Mouse (Mus musculus): ENCODE measurements around the gene Itgb2. TPM values are rescaled to one million over a fixed set of nuclear protein-coding genes. Genes with fewer than 3 reads are reported as not detected.

The Itgb2 gene
- polyA plus RNA-seq, 1 experiment from 2014 or later: 0.64 TPM

GRCm38 (mm10) chr10:77498254-77498653 is 31.8 kb upstream of the Itgb2 start:
- no peaks in the 10 kb centered on the region for H3K9me3 ChIP-seq (ENCODE audit: control insufficient read depth, low read length)
- 0 out of 2 replicates have a peak overlapping the region, but pooled peaks have one; percentile 0 for H3K9ac ChIP-seq (ENCODE audit: low read length)
- ATAC-seq (ENCODE audit: insufficient number of reproducible peaks, low FRiP score, low TSS enrichment, low read depth) (no peak), DNase-seq (ENCODE audit: low spot score) (no peak)
- 34% methylated on average over 6 of the region's 6 CpGs for WGBS
- no peaks in the 10 kb centered on the region for H3K27me3 ChIP-seq (ENCODE audit: control insufficient read depth, insufficient read depth, low read length)
- no peak overlapping the region for H3K4me2 ChIP-seq (ENCODE audit: low read depth, severe bottlenecking)
- H3K4me3 ChIP-seq (ENCODE audit: low read depth, low read length): no peak overlapping the region
- no peaks in the 10 kb centered on the region for H3K4me1 ChIP-seq (ENCODE audit: control insufficient read depth, insufficient read depth, low read length)
- H3K27ac ChIP-seq (replicated peaks; ENCODE audit: low read depth, low read length): no peak overlapping the region
- peaks cover 15% of the 10 kb centered on the region; the same call in 1 of the 2 replicates for H3K36me3 ChIP-seq (ENCODE audit: control insufficient read depth, insufficient read depth, low read length)

DNA sequence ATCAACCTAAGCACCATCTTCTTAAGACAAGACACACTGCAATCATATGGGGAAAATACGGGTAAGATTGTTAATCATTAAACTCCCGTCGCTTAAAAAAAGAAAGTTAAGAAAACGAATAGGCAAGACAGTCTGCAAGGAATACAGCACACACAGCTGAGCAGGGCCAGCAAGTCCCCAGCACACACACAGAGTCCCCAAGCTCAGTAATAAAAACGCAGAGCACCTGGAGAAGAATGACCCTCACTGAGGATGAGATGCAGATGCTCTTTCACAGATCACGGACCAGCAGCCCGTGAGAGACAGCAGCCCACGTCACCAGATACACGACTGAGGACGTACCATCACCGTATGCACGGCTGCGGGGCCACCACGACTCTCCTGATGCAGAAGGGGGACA is 29.4 kb upstream of the Itgb2 start:
- Histone ChIP-seq H3K4me2 (ENCODE audit: low read depth, severe bottlenecking) (no peak overlapping the region), H3K4me3 (ENCODE audit: low read depth, low read length) (no peak overlapping the region), H3K27ac (replicated peaks; ENCODE audit: low read depth, low read length) (no peak overlapping the region), H3K9ac (ENCODE audit: low read length) (no peak overlapping the region), H3K27me3 (ENCODE audit: control insufficient read depth, insufficient read depth, low read length) (no peaks in the 10 kb centered on the region), H3K36me3 (ENCODE audit: control insufficient read depth, insufficient read depth, low read length) (peaks cover 12% of the 10 kb centered on the region; the same call in 1 of the 2 replicates), H3K9me3 (ENCODE audit: control insufficient read depth, low read length) (no peaks in the 10 kb centered on the region), H3K4me1 (ENCODE audit: control insufficient read depth, insufficient read depth, low read length) (no peaks in the 10 kb centered on the region)
- ATAC-seq (ENCODE audit: insufficient number of reproducible peaks, low FRiP score, low TSS enrichment, low read depth): no peak
- DNase-seq (ENCODE audit: low spot score): no peak
- 82% methylated on average over 14 of the region's 14 CpGs for WGBS

GRCm38 (mm10) chr10:77502967-77503922 is 26.8 kb upstream of the Itgb2 start:
- no peaks in the 10 kb centered on the region for H3K9me3 ChIP-seq (ENCODE audit: control insufficient read depth, low read length)
- no peak for DNase-seq (ENCODE audit: low spot score)
- H3K4me1 ChIP-seq (ENCODE audit: control insufficient read depth, insufficient read depth, low read length): no peaks in the 10 kb centered on the region
- no peak overlapping the region for H3K4me2 ChIP-seq (ENCODE audit: low read depth, severe bottlenecking)
- H3K36me3 ChIP-seq (ENCODE audit: control insufficient read depth, insufficient read depth, low read length): peaks cover 19% of the 10 kb centered on the region; the same call in 1 of the 2 replicates
- H3K4me3 ChIP-seq (ENCODE audit: low read depth, low read length): no peak overlapping the region
- WGBS: 90% methylated on average over 25 of the region's 25 CpGs
- no peaks in the 10 kb centered on the region for H3K27me3 ChIP-seq (ENCODE audit: control insufficient read depth, insufficient read depth, low read length)
- no peak overlapping the region for H3K27ac ChIP-seq (replicated peaks; ENCODE audit: low read depth, low read length)
- no peak for ATAC-seq (ENCODE audit: insufficient number of reproducible peaks, low FRiP score, low TSS enrichment, low read depth)
- no peak overlapping the region for H3K9ac ChIP-seq (ENCODE audit: low read length)

DNA sequence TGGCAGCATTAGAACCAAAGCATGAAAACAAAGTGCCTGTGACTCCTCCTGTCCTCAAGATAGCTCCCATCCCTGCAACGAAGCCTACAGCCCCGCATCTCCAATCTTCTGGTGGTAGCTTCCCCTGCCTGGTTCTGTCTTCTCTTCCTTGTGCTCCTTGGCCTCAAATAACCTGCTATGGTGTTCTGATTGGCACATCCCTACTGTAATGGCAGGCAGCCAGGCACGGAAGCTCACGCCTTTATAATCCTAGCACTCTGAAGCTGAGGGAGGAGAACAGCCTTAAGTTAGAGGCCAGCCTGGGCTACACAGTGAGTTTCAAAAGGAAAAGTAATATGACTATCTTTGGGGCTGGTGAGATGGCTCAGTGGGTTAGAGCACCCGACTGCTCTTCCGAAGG is 25.9 kb upstream of the Itgb2 start:
- no peak overlapping the region for H3K4me2 ChIP-seq (ENCODE audit: low read depth, severe bottlenecking)
- H3K9me3 ChIP-seq (ENCODE audit: control insufficient read depth, low read length): no peaks in the 10 kb centered on the region
- DNase-seq (ENCODE audit: low spot score) (no peak), ATAC-seq (ENCODE audit: insufficient number of reproducible peaks, low FRiP score, low TSS enrichment, low read depth) (no peak)
- no peaks in the 10 kb centered on the region for H3K27me3 ChIP-seq (ENCODE audit: control insufficient read depth, insufficient read depth, low read length)
- H3K9ac ChIP-seq (ENCODE audit: low read length): no peak overlapping the region
- 95% methylated on average over 6 of the region's 6 CpGs for WGBS
- peaks cover 19% of the 10 kb centered on the region; the same call in 1 of the 2 replicates for H3K36me3 ChIP-seq (ENCODE audit: control insufficient read depth, insufficient read depth, low read length)
- no peak overlapping the region for H3K4me3 ChIP-seq (ENCODE audit: low read depth, low read length)
- no peak overlapping the region for H3K27ac ChIP-seq (replicated peaks; ENCODE audit: low read depth, low read length)
- H3K4me1 ChIP-seq (ENCODE audit: control insufficient read depth, insufficient read depth, low read length): no peaks in the 10 kb centered on the region

GRCm38 (mm10) chr10:77506526-77506925 is 23.5 kb upstream of the Itgb2 start:
- H3K27ac ChIP-seq (replicated peaks; ENCODE audit: low read depth, low read length): no peak overlapping the region
- H3K4me3 ChIP-seq (ENCODE audit: low read depth, low read length): no peak overlapping the region
- no peak for DNase-seq (ENCODE audit: low spot score)
- no peaks in the 10 kb centered on the region for H3K27me3 ChIP-seq (ENCODE audit: control insufficient read depth, insufficient read depth, low read length)
- WGBS: 88% methylated on average over 5 of the region's 5 CpGs
- no peak overlapping the region for H3K9ac ChIP-seq (ENCODE audit: low read length)
- no peak for ATAC-seq (ENCODE audit: insufficient number of reproducible peaks, low FRiP score, low TSS enrichment, low read depth)
- no peaks in the 10 kb centered on the region for H3K4me1 ChIP-seq (ENCODE audit: control insufficient read depth, insufficient read depth, low read length)
- H3K9me3 ChIP-seq (ENCODE audit: control insufficient read depth, low read length): no peaks in the 10 kb centered on the region
- H3K36me3 ChIP-seq (ENCODE audit: control insufficient read depth, insufficient read depth, low read length): peaks cover 17% of the 10 kb centered on the region; the same call in 1 of the 2 replicates
- H3K4me2 ChIP-seq (ENCODE audit: low read depth, severe bottlenecking): no peak overlapping the region

DNA sequence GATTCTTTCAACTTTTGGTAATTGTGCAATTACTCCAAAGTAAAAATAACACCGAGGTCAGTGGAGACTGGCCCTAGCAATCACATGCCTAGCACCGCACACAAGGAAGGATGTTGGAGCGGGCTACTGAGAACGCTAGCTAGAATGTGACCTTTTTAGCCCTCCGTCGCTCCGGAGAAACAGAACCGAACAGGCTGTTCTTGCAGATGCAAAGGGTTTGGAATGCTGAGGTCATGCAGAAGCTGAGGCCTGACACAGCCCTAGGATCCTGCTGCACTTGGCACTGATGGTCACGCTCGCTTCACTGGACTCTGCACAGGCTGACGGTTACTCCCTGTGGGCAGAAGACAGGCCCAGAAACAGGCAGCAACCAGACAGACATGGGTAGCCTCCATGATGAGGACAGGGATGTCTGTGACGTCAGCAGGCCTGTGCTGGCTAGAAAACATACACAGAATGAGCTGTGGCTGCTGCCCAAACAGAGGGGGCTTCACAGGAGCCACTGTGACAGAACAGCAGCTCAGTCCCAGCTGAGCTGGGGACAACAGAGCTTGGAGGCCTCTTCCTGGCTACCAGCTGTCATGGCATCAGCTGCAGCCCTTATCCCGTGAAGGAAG is 23.0 kb upstream of the Itgb2 start:
- 94% methylated on average over 13 of the region's 13 CpGs for WGBS
- ATAC-seq (ENCODE audit: insufficient number of reproducible peaks, low FRiP score, low TSS enrichment, low read depth) (no peak), DNase-seq (ENCODE audit: low spot score) (no peak)
- Histone ChIP-seq H3K27ac (replicated peaks; ENCODE audit: low read depth, low read length) (no peak overlapping the region), H3K9me3 (ENCODE audit: control insufficient read depth, low read length) (no peaks in the 10 kb centered on the region), H3K36me3 (ENCODE audit: control insufficient read depth, insufficient read depth, low read length) (peaks cover 16% of the 10 kb centered on the region; the same call in 1 of the 2 replicates), H3K4me3 (ENCODE audit: low read depth, low read length) (no peak overlapping the region), H3K4me1 (ENCODE audit: control insufficient read depth, insufficient read depth, low read length) (no peaks in the 10 kb centered on the region), H3K4me2 (ENCODE audit: low read depth, severe bottlenecking) (no peak overlapping the region), H3K9ac (ENCODE audit: low read length) (no peak overlapping the region), H3K27me3 (ENCODE audit: control insufficient read depth, insufficient read depth, low read length) (no peaks in the 10 kb centered on the region)

GRCm38 (mm10) chr10:77507779-77508178 is 22.3 kb upstream of the Itgb2 start:
- H3K27me3 ChIP-seq (ENCODE audit: control insufficient read depth, insufficient read depth, low read length): no peaks in the 10 kb centered on the region
- H3K4me2 ChIP-seq (ENCODE audit: low read depth, severe bottlenecking): no peak overlapping the region
- no peaks in the 10 kb centered on the region for H3K9me3 ChIP-seq (ENCODE audit: control insufficient read depth, low read length)
- no peak overlapping the region for H3K4me3 ChIP-seq (ENCODE audit: low read depth, low read length)
- no peak overlapping the region for H3K27ac ChIP-seq (replicated peaks; ENCODE audit: low read depth, low read length)
- no peak for DNase-seq (ENCODE audit: low spot score)
- no peak for ATAC-seq (ENCODE audit: insufficient number of reproducible peaks, low FRiP score, low TSS enrichment, low read depth)
- no peaks in the 10 kb centered on the region for H3K4me1 ChIP-seq (ENCODE audit: control insufficient read depth, insufficient read depth, low read length)
- no peak overlapping the region for H3K9ac ChIP-seq (ENCODE audit: low read length)
- 91% methylated on average over 4 of the region's 4 CpGs for whole genome bisulfite sequencing
- H3K36me3 ChIP-seq (ENCODE audit: control insufficient read depth, insufficient read depth, low read length): peaks cover 13% of the 10 kb centered on the region; the same call in 1 of the 2 replicates

- Histone ChIP-seq H3K36me3 (ENCODE audit: control insufficient read depth, insufficient read depth, low read length) (peaks cover 10% of the 10 kb centered on the region; the same call in 1 of the 2 replicates), H3K4me1 (ENCODE audit: control insufficient read depth, insufficient read depth, low read length) (no peaks in the 10 kb centered on the region), H3K9ac (ENCODE audit: low read length) (no peak overlapping the region), H3K9me3 (ENCODE audit: control insufficient read depth, low read length) (no peaks in the 10 kb centered on the region), H3K27ac (replicated peaks; ENCODE audit: low read depth, low read length) (no peak overlapping the region), H3K4me2 (ENCODE audit: low read depth, severe bottlenecking) (no peak overlapping the region), H3K4me3 (ENCODE audit: low read depth, low read length) (no peak overlapping the region), H3K27me3 (ENCODE audit: control insufficient read depth, insufficient read depth, low read length) (no peaks in the 10 kb centered on the region)
- ATAC-seq (ENCODE audit: insufficient number of reproducible peaks, low FRiP score, low TSS enrichment, low read depth) (no peak), DNase-seq (ENCODE audit: low spot score) (no peak)
- WGBS: 95% methylated on average over 3 of the region's 3 CpGs
Observed at GRCm38 (mm10) chr10:77508744-77509143, 21.3 kb upstream of the Itgb2 start.
